Mouse (Mus musculus): ENCODE results near the gene Zfp846.
"Not testable (repeated sequence)": the region's sequence is repeated elsewhere in the genome, so short reads cannot be mapped to it uniquely, and the experiment has no call there.

Zfp846 gene

GRCm38 (mm10) chr9:20581175-20581634 lies at the start of gene Zfp846:
Gene Zfp846, plus strand, starts transcription at chr9:20581291.
- peak; percentile 95 for DNase-seq (ENCODE audit: low read depth, low spot score)

GRCm38 (mm10) chr9:20534326-20534926 lies 46.7 kb upstream of the Zfp846 start:
- no peak for DNase-seq (ENCODE audit: low read depth, low spot score)

GRCm38 (mm10) chr9:20536598-20536997 lies 44.5 kb upstream of the Zfp846 start:
- DNase-seq (ENCODE audit: low read depth, low spot score) = no peak

- DNase-seq (ENCODE audit: low read depth, low spot score) = no peak
Observed at GRCm38 (mm10) chr9:20543496-20543895, 37.6 kb upstream of the Zfp846 start.

- DNase-seq (ENCODE audit: low read depth, low spot score) = peak; percentile 87
Observed at GRCm38 (mm10) chr9:20544070-20544821, 36.8 kb upstream of the Zfp846 start.

- DNase-seq (ENCODE audit: low read depth, low spot score) = peak; percentile 23
Observed at GRCm38 (mm10) chr9:20545151-20545550, 35.9 kb upstream of the Zfp846 start.

- DNase-seq (ENCODE audit: low read depth, low spot score) = no peak
Observed at GRCm38 (mm10) chr9:20551781-20552275, 29.3 kb upstream of the Zfp846 start.

- DNase-seq (ENCODE audit: low read depth, low spot score) = no peak
Observed at GRCm38 (mm10) chr9:20552698-20553097, 28.4 kb upstream of the Zfp846 start.

- peak; percentile 7 for DNase-seq (ENCODE audit: low read depth, low spot score)
Observed at GRCm38 (mm10) chr9:20562177-20562576, 18.9 kb upstream of the Zfp846 start.

GRCm38 (mm10) chr9:20565326-20566030 lies 15.6 kb upstream of the Zfp846 start:
- DNase-seq (ENCODE audit: low read depth, low spot score) = not testable (repeated sequence)

- no peak for DNase-seq (ENCODE audit: low read depth, low spot score)
Observed at GRCm38 (mm10) chr9:20571060-20571459, 10.0 kb upstream of the Zfp846 start.

GRCm38 (mm10) chr9:20576591-20576990 lies 4.5 kb upstream of the Zfp846 start:
- no peak for DNase-seq (ENCODE audit: low read depth, low spot score)

- no peak for DNase-seq (ENCODE audit: low read depth, low spot score)
Observed at GRCm38 (mm10) chr9:20601270-20601669, 20.2 kb downstream of the Zfp846 start.

GRCm38 (mm10) chr9:20606269-20606668 lies 25.2 kb downstream of the Zfp846 start:
- DNase-seq (ENCODE audit: low read depth, low spot score) = no peak

GRCm38 (mm10) chr9:20607100-20607974 lies 26.2 kb downstream of the Zfp846 start:
- DNase-seq (ENCODE audit: low read depth, low spot score) = peak; percentile 94

- DNase-seq (ENCODE audit: low read depth, low spot score) = peak; percentile 26
Observed at GRCm38 (mm10) chr9:20609831-20610464, 28.9 kb downstream of the Zfp846 start.

GRCm38 (mm10) chr9:20611976-20612375 lies 30.9 kb downstream of the Zfp846 start:
- DNase-seq (ENCODE audit: low read depth, low spot score) = no peak

- DNase-seq (ENCODE audit: low read depth, low spot score) = no peak
Observed at GRCm38 (mm10) chr9:20616685-20617084, 35.6 kb downstream of the Zfp846 start.

GRCm38 (mm10) chr9:20631332-20631731 lies 50.2 kb downstream of the Zfp846 start:
- no peak for DNase-seq (ENCODE audit: low read depth, low spot score)

GRCm38 (mm10) chr9:20635676-20636075 lies 54.6 kb downstream of the Zfp846 start:
- not testable (repeated sequence) for DNase-seq (ENCODE audit: low read depth, low spot score)

GRCm38 (mm10) chr9:20636256-20636655 lies 55.2 kb downstream of the Zfp846 start:
- DNase-seq (ENCODE audit: low read depth, low spot score) = peak; percentile 39
